Mouse (Mus musculus) G1E (cell line): ENCODE data around the gene P2ry2. TPM values are rescaled to one million over a fixed set of nuclear protein-coding genes. Genes with fewer than 3 reads are reported as not detected.

ENCODE experiments used
- ATAC-seq: 2 replicates; pipeline ENCODE4 v1.8.0; 2016; ENCODE audit warnings: mild to moderate bottlenecking; ENCODE audit not compliant: insufficient number of reproducible peaks, poor library complexity, low FRiP score, severe bottlenecking; ENCODE audit errors: extremely low read depth
- DNase-seq: peaks from one replicate; pipeline ENCODE4 v3.0.0; 2012; ENCODE audit warnings: low spot score
- H3K27me3 ChIP-seq: 2 replicates; pipeline ENCODE4 v1.6.1; 2012; ENCODE audit warnings: mild to moderate bottlenecking, low read length, inconsistent platforms; ENCODE audit not compliant: insufficient read depth
- H3K36me3 ChIP-seq: replicated peaks from 2 replicates; pipeline ENCODE3; 2012; ENCODE audit warnings: mild to moderate bottlenecking, inconsistent platforms
- H3K4me1 ChIP-seq: 2 replicates; pipeline ENCODE4 v1.6.1; 2012; ENCODE audit warnings: low read depth, low read length, inconsistent platforms, mixed read lengths; ENCODE audit not compliant: insufficient read depth
- H3K4me3 ChIP-seq: 2 replicates; pipeline ENCODE4 v1.5.1; 2012; ENCODE audit warnings: low read depth, mild to moderate bottlenecking, inconsistent platforms, low read length, moderate library complexity, mixed read lengths
- H3K9me3 ChIP-seq: replicated peaks from 2 replicates; pipeline ENCODE4 v1.6.1; 2012; ENCODE audit warnings: inconsistent platforms
- CTCF ChIP-seq: IDR thresholded peaks from 2 replicates; pipeline ENCODE4 v1.5.1; 2012; ENCODE audit warnings: low read depth, low read length, inconsistent platforms, mixed read lengths
- GATA1 ChIP-seq: IDR thresholded peaks from 2 replicates; pipeline ENCODE4 v1.6.1; 2012; ENCODE audit warnings: borderline replicate concordance, low read length, inconsistent platforms, mixed read lengths
- GATA2 ChIP-seq: IDR thresholded peaks from 2 replicates; pipeline ENCODE4 v1.6.1; 2012; ENCODE audit warnings: low read depth, low read length, inconsistent platforms, borderline replicate concordance
- POLR2AphosphoS5 ChIP-seq: IDR thresholded peaks from 2 replicates; pipeline ENCODE4 v1.6.1; 2012; ENCODE audit warnings: low read depth, low read length, inconsistent platforms; ENCODE audit not compliant: insufficient replicate concordance
- TAL1 ChIP-seq: conservative IDR thresholded peaks from 2 replicates; pipeline ENCODE4 v1.6.1; 2012; ENCODE audit warnings: low read depth, low read length, inconsistent platforms, mixed read lengths
- polyA plus RNA-seq: library from polyadenylated mRNA; stranded (reverse); fragments of >175 nt; gene quantifications from 2 replicates; pipeline ENCODE4 v1.2.3, GENCODE M21; 2012
- total RNA-seq, 2 experiments: library from RNA; stranded (forward) in 1 of 2; stranded (reverse) in 1 of 2; fragments of 200-1000 nt in 1 of 2; fragments of >200 nt in 1 of 2; fragmentation: Nextera tagmentation in 1 of 2; gene quantifications; 2 replicates each; pipeline ENCODE4 v1.2.3; 2014 to 2017

Gene P2ry2
- total and polyA plus RNA-seq, 3 experiments, result 0.27 TPM; not detected in 2

- H3K4me1 ChIP-seq, result peaks cover 2% of the 10 kb centered on the region; the same call in 1 of the 2 replicates
- peaks cover 17% of the 10 kb centered on the region for H3K27me3 ChIP-seq
- TF ChIP-seq TAL1 (no peak), GATA2 (no peak), POLR2AphosphoS5 (no peak), GATA1 (no peak), CTCF (no peak)
- DNase-seq (no peak), ATAC-seq (no peak)
- H3K4me3 ChIP-seq, result no peak overlapping the region
- no peaks in the 10 kb centered on the region for H3K36me3 ChIP-seq
- no peaks in the 10 kb centered on the region for H3K9me3 ChIP-seq
Measured at GRCm38 (mm10) chr7:101028991-101029390, 16.3 kb upstream of the P2ry2 start.

DNA sequence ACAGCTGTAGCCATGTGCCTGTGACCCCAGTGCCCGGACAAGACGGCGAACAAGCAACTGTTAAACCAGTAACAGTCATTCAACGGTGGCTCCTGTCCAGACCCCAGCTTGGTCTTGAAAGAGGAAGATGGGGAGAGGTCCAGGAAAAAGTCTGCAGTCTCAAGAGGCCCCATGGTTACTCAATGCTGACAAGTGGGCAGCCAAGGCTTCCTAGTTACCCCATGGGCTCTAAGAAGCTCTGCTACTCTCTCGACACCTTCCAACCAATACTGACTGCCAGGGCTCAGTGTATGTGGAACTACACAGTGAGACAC is 15.7 kb upstream of the P2ry2 start:
- Histone ChIP-seq H3K4me1 (peaks cover 2% of the 10 kb centered on the region; the same call in 1 of the 2 replicates), H3K4me3 (no peak overlapping the region), H3K9me3 (no peaks in the 10 kb centered on the region), H3K36me3 (no peaks in the 10 kb centered on the region), H3K27me3 (peaks cover 17% of the 10 kb centered on the region)
- TF ChIP-seq GATA1, result no peak
- TF ChIP-seq POLR2AphosphoS5, result no peak
- TF ChIP-seq CTCF, result no peak
- no peak for DNase-seq
- ATAC-seq, result no peak

GRCm38 (mm10) chr7:101027623-101028443 is 15.2 kb upstream of the P2ry2 start:
- DNase-seq (no peak), ATAC-seq (peak; percentile 40; the same call in 1 of the 2 replicates)
- Histone ChIP-seq H3K4me3 (no peak overlapping the region), H3K4me1 (peaks cover 2% of the 10 kb centered on the region; the same call in 1 of the 2 replicates), H3K27me3 (peaks cover 17% of the 10 kb centered on the region), H3K9me3 (no peaks in the 10 kb centered on the region), H3K36me3 (no peaks in the 10 kb centered on the region)
- TF ChIP-seq GATA1 (no peak), POLR2AphosphoS5 (no peak), GATA2 (no peak), CTCF (no peak), TAL1 (no peak)

- Histone ChIP-seq H3K4me1 (peaks cover 2% of the 10 kb centered on the region; the same call in 1 of the 2 replicates), H3K9me3 (no peaks in the 10 kb centered on the region), H3K36me3 (no peaks in the 10 kb centered on the region), H3K27me3 (peaks cover 17% of the 10 kb centered on the region), H3K4me3 (no peak overlapping the region)
- no peak for ATAC-seq
- TF ChIP-seq POLR2AphosphoS5 (no peak), CTCF (no peak), TAL1 (no peak), GATA2 (no peak), GATA1 (no peak)
- no peak for DNase-seq
Measured at GRCm38 (mm10) chr7:101026836-101027235, 14.2 kb upstream of the P2ry2 start.

GRCm38 (mm10) chr7:101017492-101017891 is 4.8 kb upstream of the P2ry2 start:
- no peaks in the 10 kb centered on the region for H3K9me3 ChIP-seq
- ATAC-seq (no peak), DNase-seq (no peak)
- no peak overlapping the region for H3K4me3 ChIP-seq
- H3K27me3 ChIP-seq, result peaks cover 35% of the 10 kb centered on the region
- TF ChIP-seq TAL1 (no peak), GATA1 (no peak), POLR2AphosphoS5 (no peak), GATA2 (no peak), CTCF (no peak)
- no peaks in the 10 kb centered on the region for H3K36me3 ChIP-seq
- no peaks in the 10 kb centered on the region for H3K4me1 ChIP-seq

- no peak for ATAC-seq
- H3K27me3 ChIP-seq, result peaks cover 37% of the 10 kb centered on the region
Measured at GRCm38 (mm10) chr7:101017021-101017461, 4.4 kb upstream of the P2ry2 start.

More at GRCm38 (mm10) chr7:101017021-101017461, 4.4 kb upstream of the P2ry2 start:
- Histone ChIP-seq H3K4me3 (no peak overlapping the region), H3K4me1 (no peaks in the 10 kb centered on the region), H3K36me3 (no peaks in the 10 kb centered on the region), H3K9me3 (no peaks in the 10 kb centered on the region)
- DNase-seq, result no peak
- TF ChIP-seq GATA1 (no peak), POLR2AphosphoS5 (no peak), GATA2 (no peak), CTCF (no peak), TAL1 (no peak)
